Mouse (Mus musculus) midbrain, embryonic 16.5 days (tissue): Measurements from ENCODE around the gene Gm16253. TPM values are rescaled to one million over a fixed set of nuclear protein-coding genes. Genes with fewer than 3 reads are reported as not detected.

ENCODE experiments used
- ATAC-seq: fragments of 200-750 bp; cut with Nextera tagmentation; 2 replicates; pipeline ENCODE4 v1.8.0; 2017; ENCODE audit warnings: moderate TSS enrichment
- H3K27ac ChIP-seq: fragments of 300-500 bp; sonication (generic); 2 replicates; pipeline ENCODE4 v1.5.1; 2014; ENCODE audit warnings: mild to moderate bottlenecking, low read length, mixed read lengths
- H3K27me3 ChIP-seq: fragments of 300-500 bp; sonication (generic); 2 replicates; pipeline ENCODE4 v1.6.1; 2014; ENCODE audit warnings: low read depth, low read length, mixed read lengths; ENCODE audit not compliant: control insufficient read depth, insufficient read depth
- H3K36me3 ChIP-seq: fragments of 300-500 bp; sonication (generic); 2 replicates; pipeline ENCODE4 v1.6.1; 2014; ENCODE audit warnings: mild to moderate bottlenecking, low read length, moderate library complexity, mixed read lengths; ENCODE audit not compliant: control insufficient read depth, insufficient read depth
- H3K4me1 ChIP-seq: fragments of 300-500 bp; sonication (generic); 2 replicates; pipeline ENCODE4 v1.6.1; 2014; ENCODE audit warnings: mild to moderate bottlenecking, low read length, mixed read lengths; ENCODE audit not compliant: control insufficient read depth, insufficient read depth
- H3K4me2 ChIP-seq: fragments of 300-500 bp; sonication (generic); 2 replicates; pipeline ENCODE4 v1.6.1; 2014; ENCODE audit warnings: mild to moderate bottlenecking, low read length, mixed read lengths
- H3K4me3 ChIP-seq: fragments of 300-500 bp; sonication (generic); 2 replicates; pipeline ENCODE4 v1.5.1; 2014; ENCODE audit warnings: low read depth, mild to moderate bottlenecking, low read length, moderate library complexity, mixed read lengths
- H3K9ac ChIP-seq: fragments of 300-500 bp; sonication (generic); 2 replicates; pipeline ENCODE4 v1.6.1; 2014; ENCODE audit warnings: low read depth, low read length, mixed read lengths
- H3K9me3 ChIP-seq: fragments of 300-500 bp; sonication (generic); replicated peaks from 2 replicates; pipeline ENCODE4 v1.6.1; 2014; ENCODE audit warnings: mild to moderate bottlenecking, low read length, mixed read lengths; ENCODE audit not compliant: control insufficient read depth, poor library complexity, severe bottlenecking
- WGBS: fragments of 180-500 bp; shearing (Covaris S2); extraction: QIAGEN DNeasy Blood & Tissue Kit; methylation state at CpG from one replicate; pipeline ENCODE4 v1.1.7; 2014; 5-methylcytosine and 5-hydroxymethylcytosine counted together
- polyA plus RNA-seq: library from polyadenylated mRNA; unstranded; fragments of >200 nt; fragmentation: Nextera tagmentation; extraction: Ambion mirVana; gene quantifications from 2 replicates; pipeline ENCODE4 v1.2.1, GENCODE M21; 2015

Gene Gm16253
- polyA plus RNA-seq, 1 experiment from 2014 or later = 1.8 TPM

GRCm38 (mm10) chr3:96566661-96567450, 9.9 kb upstream of the Gm16253 start:
- no peak overlapping the region for H3K4me2 ChIP-seq
- H3K9me3 ChIP-seq = no peaks in the 10 kb centered on the region
- no peak for ATAC-seq
- H3K4me3 ChIP-seq = no peak overlapping the region
- no peak overlapping the region for H3K27ac ChIP-seq
- H3K36me3 ChIP-seq = no peaks in the 10 kb centered on the region
- 88% methylated on average over 8 of the region's 8 CpGs for WGBS
- H3K27me3 ChIP-seq = no peaks in the 10 kb centered on the region
- no peak overlapping the region for H3K9ac ChIP-seq
- no peaks in the 10 kb centered on the region for H3K4me1 ChIP-seq

DNA sequence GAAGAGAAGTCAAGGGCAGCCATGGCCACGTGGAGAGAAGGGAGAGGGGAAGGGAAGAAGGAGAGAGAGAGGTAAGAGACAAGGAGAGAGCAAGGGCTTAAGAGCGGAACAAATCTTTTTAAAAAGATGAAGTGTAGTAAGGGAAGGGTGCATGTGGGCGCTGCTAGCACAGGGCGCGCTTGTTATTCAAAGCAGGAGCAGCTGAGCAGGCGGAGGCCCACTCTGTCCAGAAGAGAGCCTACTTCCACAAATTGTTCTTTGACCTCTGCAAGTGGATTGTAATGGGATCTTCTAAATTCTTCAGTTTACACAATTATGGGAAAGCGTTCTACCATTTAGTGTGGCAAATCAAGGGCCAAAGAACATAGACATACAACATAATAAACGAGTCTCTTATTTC, 8.2 kb upstream of the Gm16253 start:
- H3K27ac ChIP-seq = no peak overlapping the region
- no peaks in the 10 kb centered on the region for H3K9me3 ChIP-seq
- no peaks in the 10 kb centered on the region for H3K4me1 ChIP-seq
- H3K9ac ChIP-seq = no peak overlapping the region
- H3K4me2 ChIP-seq = no peak overlapping the region
- no peaks in the 10 kb centered on the region for H3K27me3 ChIP-seq
- no peaks in the 10 kb centered on the region for H3K36me3 ChIP-seq
- H3K4me3 ChIP-seq = no peak overlapping the region
- ATAC-seq = no peak
- 64% methylated on average over 8 of the region's 8 CpGs for WGBS

DNA sequence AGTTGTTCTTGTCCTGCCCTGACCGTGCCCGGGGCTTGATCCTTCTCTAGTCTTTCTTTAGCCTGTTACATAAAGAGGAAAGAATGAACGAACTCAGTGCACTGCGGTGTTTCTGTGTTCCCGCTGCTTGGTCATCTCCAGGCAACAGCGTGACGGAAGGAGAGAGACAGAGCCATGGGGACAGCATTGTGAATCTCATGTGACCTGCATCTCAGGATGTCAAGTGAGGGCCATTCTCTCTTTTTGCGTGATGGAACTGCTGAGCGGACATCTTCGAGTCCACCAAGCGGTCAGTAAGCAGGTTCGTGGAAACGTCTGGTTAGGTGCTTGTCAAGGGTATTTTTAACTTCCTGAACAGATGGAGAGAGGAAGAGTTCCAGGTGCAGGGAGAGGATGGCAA, 7.3 kb upstream of the Gm16253 start:
- H3K9ac ChIP-seq = no peak overlapping the region
- H3K4me1 ChIP-seq = no peaks in the 10 kb centered on the region
- no peak overlapping the region for H3K27ac ChIP-seq
- no peaks in the 10 kb centered on the region for H3K9me3 ChIP-seq
- H3K36me3 ChIP-seq = no peaks in the 10 kb centered on the region
- H3K4me2 ChIP-seq = no peak overlapping the region
- no peak for ATAC-seq
- WGBS = 86% methylated on average over 13 of the region's 13 CpGs
- H3K4me3 ChIP-seq = no peak overlapping the region
- no peaks in the 10 kb centered on the region for H3K27me3 ChIP-seq

DNA sequence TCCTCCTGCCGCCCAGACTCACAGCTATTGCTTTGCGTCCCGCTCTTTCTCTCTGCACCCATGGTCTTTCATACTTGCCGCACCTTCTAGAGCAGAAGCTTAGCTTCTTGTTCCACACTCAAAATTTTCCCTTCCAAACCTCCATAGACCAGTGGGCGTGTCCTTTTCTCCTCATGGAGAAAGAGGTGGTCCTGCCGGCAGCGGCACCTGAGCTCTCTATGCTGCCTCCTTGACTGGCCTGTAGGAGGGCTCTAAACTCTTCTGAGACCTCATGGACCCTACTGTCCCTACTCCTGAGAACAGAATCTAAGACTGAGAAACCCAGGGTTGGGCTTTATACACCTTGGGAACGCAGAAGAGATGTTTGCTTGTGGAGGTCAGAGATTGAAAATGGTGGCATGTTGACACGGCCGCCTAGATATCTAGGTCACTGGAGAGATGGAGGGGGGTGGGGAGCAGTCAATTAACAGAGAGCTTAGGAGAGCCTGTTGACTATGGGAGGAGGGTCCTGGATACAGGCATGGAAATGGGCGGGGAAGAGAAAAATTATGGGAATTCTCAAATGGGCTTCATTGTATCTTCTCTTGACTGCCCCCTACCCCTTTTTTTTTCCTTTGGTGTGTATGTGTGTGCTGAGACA, 6.7 kb upstream of the Gm16253 start:
- Histone ChIP-seq H3K27ac (no peak overlapping the region), H3K27me3 (no peaks in the 10 kb centered on the region), H3K9me3 (no peaks in the 10 kb centered on the region), H3K4me2 (no peak overlapping the region), H3K4me1 (no peaks in the 10 kb centered on the region), H3K36me3 (no peaks in the 10 kb centered on the region), H3K4me3 (no peak overlapping the region), H3K9ac (no peak overlapping the region)
- no peak for ATAC-seq
- 92% methylated on average over 11 of the region's 11 CpGs for WGBS

GRCm38 (mm10) chr3:96570643-96571042, 6.1 kb upstream of the Gm16253 start:
- Histone ChIP-seq H3K27me3 (no peaks in the 10 kb centered on the region), H3K36me3 (no peaks in the 10 kb centered on the region), H3K4me2 (no peak overlapping the region), H3K4me1 (no peaks in the 10 kb centered on the region), H3K4me3 (no peak overlapping the region), H3K9ac (no peak overlapping the region), H3K27ac (no peak overlapping the region), H3K9me3 (no peaks in the 10 kb centered on the region)
- 78% methylated on average over 7 of the region's 7 CpGs for WGBS
- no peak for ATAC-seq

DNA sequence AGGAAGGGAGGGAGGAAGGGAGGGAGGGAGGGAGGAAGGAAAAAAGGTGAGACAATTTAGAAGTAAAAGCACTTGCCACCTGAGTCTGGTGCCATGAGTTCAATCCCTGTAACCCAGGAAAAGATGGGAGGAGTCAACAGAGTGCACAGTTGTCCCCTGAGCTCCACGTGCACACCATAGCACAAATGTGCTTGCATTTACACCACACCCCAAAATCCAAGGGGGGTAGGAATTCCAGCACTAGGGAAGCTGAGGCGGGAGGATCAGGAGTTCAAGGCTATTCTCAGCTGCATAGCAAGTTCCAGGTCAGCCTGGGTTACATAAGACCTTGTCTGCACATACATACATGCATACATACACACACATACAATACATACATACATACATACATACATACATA, 5.4 kb upstream of the Gm16253 start:
- Histone ChIP-seq H3K27ac (no peak overlapping the region), H3K36me3 (no peaks in the 10 kb centered on the region), H3K4me3 (no peak overlapping the region), H3K9ac (no peak overlapping the region), H3K4me2 (no peak overlapping the region), H3K4me1 (no peaks in the 10 kb centered on the region), H3K27me3 (no peaks in the 10 kb centered on the region), H3K9me3 (no peaks in the 10 kb centered on the region)
- ATAC-seq = no peak
- WGBS = 78% methylated on average over 2 of the region's 2 CpGs

GRCm38 (mm10) chr3:96571896-96572698, 4.7 kb upstream of the Gm16253 start:
- Histone ChIP-seq H3K4me2 (no peak overlapping the region), H3K4me3 (no peak overlapping the region)

DNA sequence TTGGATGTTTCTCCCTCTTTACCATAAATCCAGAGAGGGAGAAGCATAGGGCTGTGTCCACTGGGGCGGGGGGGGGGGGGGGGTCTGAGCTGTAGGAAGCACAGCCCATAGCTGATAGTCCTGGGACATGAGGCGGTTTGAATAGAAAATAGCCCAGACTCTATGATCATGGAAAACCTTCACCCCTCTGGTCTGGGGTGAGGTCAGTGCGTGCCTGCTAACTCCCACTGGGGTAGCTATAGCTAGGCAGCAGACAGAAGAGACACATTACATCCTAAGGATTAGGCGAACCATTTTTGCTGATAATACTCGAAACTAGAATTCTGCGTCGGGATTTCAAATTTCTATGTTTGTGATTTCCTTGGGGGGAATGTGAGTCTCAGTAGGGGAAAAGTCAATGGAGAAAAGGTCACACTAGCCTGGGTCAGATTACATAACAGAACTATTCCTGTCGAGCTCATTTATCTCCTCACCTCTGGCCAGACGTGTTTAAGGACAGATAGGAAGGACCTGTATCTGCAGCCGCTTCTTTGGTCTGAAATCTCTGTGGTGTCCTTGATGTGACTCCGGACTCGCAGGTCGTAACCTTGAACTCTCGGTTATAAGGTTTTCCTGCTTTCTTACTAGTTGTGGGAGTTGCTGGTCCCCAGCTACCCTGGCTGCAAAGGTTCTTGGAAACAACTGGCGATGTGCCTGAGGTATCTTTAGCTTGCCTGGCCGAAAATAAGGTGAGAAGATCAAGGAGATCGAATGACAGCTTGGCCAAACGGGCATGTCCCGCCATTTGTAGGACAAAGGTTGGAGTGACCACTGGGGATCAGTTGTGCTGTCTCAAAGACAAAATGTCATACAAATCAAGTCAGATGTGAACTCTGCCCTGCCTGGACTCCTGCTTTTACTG, 2.9 kb upstream of the Gm16253 start:
- H3K27me3 ChIP-seq = no peaks in the 10 kb centered on the region
- ATAC-seq = no peak
- no peak overlapping the region for H3K9ac ChIP-seq
- H3K9me3 ChIP-seq = no peaks in the 10 kb centered on the region
- no peak overlapping the region for H3K27ac ChIP-seq
- no peaks in the 10 kb centered on the region for H3K4me1 ChIP-seq
- 90% methylated on average over 18 of the region's 19 CpGs for WGBS
- H3K4me3 ChIP-seq = no peak overlapping the region
- H3K4me2 ChIP-seq = no peak overlapping the region
- no peaks in the 10 kb centered on the region for H3K36me3 ChIP-seq

More at GRCm38 (mm10) chr3:96571896-96572698, 4.7 kb upstream of the Gm16253 start:
- Histone ChIP-seq H3K27ac (no peak overlapping the region), H3K36me3 (no peaks in the 10 kb centered on the region), H3K9ac (no peak overlapping the region), H3K4me1 (no peaks in the 10 kb centered on the region), H3K27me3 (no peaks in the 10 kb centered on the region), H3K9me3 (no peaks in the 10 kb centered on the region)
- ATAC-seq = no peak
- WGBS = 81% methylated on average over 16 of the region's 16 CpGs
